Mouse (Mus musculus): ENCODE measurements around the gene Vps52. TPM values are rescaled to one million over a fixed set of nuclear protein-coding genes. Genes with fewer than 3 reads are reported as not detected.

Gene Vps52
- polyA plus RNA-seq, 1 experiment: 58.0 TPM

- no peak overlapping the region for H3K4me3 ChIP-seq (ENCODE audit: extremely low read depth, insufficient read depth, insufficient read length)
- TF ChIP-seq CTCF (IDR thresholded peaks at IDR 0.05; ENCODE audit: extremely low read depth, insufficient read depth, insufficient read length, insufficient replicate concordance): no peak
- no peak for TF ChIP-seq POLR2A (IDR thresholded peaks at IDR 0.05; ENCODE audit: low read depth, low read length)
- DNase-seq (ENCODE audit: low read depth in 1 of 2, low spot score in 2 of 2): no peak
- peaks cover 4% of the 10 kb centered on the region; the same call in 1 of the 2 replicates for H3K4me1 ChIP-seq (ENCODE audit: control insufficient read depth, insufficient read depth, insufficient read length)
- no peaks in the 10 kb centered on the region for H3K27me3 ChIP-seq (ENCODE audit: control insufficient read depth, insufficient read depth, low read length)
- peaks cover 37% of the 10 kb centered on the region for H3K36me3 ChIP-seq (ENCODE audit: control insufficient read depth, insufficient read depth, low read length)
- no peak overlapping the region for H3K27ac ChIP-seq (ENCODE audit: insufficient read depth, low read length)
- 74% methylated on average over 21 of the region's 21 CpGs for WGBS
Observed at GRCm38 (mm10) chr17:33928251-33928947, 27.2 kb upstream of the Vps52 start.

GRCm38 (mm10) chr17:33929371-33930279, 26.0 kb upstream of the Vps52 start, which contains the start of gene Rgl2:
Gene Rgl2, plus strand, starts transcription at chr17:33929543.
- Histone ChIP-seq H3K36me3 (ENCODE audit: control insufficient read depth, insufficient read depth, low read length) (peaks cover 43% of the 10 kb centered on the region), H3K27me3 (ENCODE audit: control insufficient read depth, insufficient read depth, low read length) (no peaks in the 10 kb centered on the region), H3K4me1 (ENCODE audit: control insufficient read depth, insufficient read depth, insufficient read length) (peaks cover 4% of the 10 kb centered on the region; the same call in 1 of the 2 replicates), H3K4me3 (ENCODE audit: extremely low read depth, insufficient read depth, insufficient read length) (peak within 1 kb of the TSS; percentile 84), H3K27ac (ENCODE audit: insufficient read depth, low read length) (peak within 1 kb of the TSS; percentile 98)
- peak; percentile 85 to 87 for DNase-seq (ENCODE audit: low read depth in 1 of 2, low spot score in 2 of 2)
- under 1% methylated on average over 60 of the region's 80 CpGs for WGBS
- TF ChIP-seq POLR2A (IDR thresholded peaks at IDR 0.05; ENCODE audit: low read depth, low read length) (peak; percentile 24; the same call in 1 of the 2 replicates), CTCF (IDR thresholded peaks at IDR 0.05; ENCODE audit: extremely low read depth, insufficient read depth, insufficient read length, insufficient replicate concordance) (peak; percentile 11; the same call in 1 of the 2 replicates)

DNA sequence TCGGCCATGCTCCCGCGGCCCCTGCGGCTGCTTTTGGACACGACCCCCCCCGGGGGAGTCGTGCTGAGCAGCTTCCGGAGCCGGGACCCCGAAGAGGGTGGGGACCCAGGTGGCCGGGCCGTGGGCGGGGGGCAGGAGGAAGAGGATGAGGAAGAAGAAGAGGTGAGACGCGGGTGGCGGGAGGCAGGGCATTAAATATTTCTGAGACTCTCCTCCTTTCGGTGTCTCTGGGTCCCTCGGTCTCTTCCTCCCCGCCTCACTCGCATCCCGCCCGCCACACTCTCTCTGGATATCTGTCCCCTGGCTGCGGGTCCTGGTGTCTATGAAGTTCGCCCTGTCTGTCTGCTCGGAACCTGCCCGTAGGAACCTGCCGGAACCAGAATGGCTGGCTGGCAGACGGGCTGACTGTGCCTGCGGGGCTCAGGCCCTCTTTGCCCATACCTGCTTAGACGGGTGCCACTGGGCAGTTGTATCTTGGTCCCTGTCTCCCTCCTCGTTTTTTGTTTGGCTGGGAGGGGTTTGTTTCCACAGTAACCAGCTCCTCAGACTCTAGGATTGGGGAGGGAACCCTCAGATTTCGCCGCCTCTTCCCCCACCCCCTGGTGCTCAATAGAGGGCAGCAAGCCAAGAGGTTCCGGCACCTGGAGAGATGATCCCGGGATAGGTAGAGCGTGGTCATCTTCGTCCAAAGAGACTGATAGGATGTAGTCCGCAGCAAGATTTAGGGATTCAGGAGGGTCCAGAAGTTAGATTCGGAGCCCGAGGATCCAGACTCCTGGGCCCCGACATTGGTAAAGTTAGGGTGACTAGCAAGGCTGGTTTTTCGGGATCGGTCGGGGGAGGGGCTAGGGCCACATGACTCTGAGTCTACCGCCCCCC, 25.1 kb upstream of the Vps52 start:
- TF ChIP-seq CTCF (IDR thresholded peaks at IDR 0.05; ENCODE audit: extremely low read depth, insufficient read depth, insufficient read length, insufficient replicate concordance) (no peak), POLR2A (IDR thresholded peaks at IDR 0.05; ENCODE audit: low read depth, low read length) (no peak)
- H3K4me3 ChIP-seq (ENCODE audit: extremely low read depth, insufficient read depth, insufficient read length): peak overlapping the region; percentile 84
- no peaks in the 10 kb centered on the region for H3K27me3 ChIP-seq (ENCODE audit: control insufficient read depth, insufficient read depth, low read length)
- peaks cover 4% of the 10 kb centered on the region; the same call in 1 of the 2 replicates for H3K4me1 ChIP-seq (ENCODE audit: control insufficient read depth, insufficient read depth, insufficient read length)
- WGBS: under 1% methylated on average over 41 of the region's 45 CpGs
- H3K27ac ChIP-seq (ENCODE audit: insufficient read depth, low read length): peak overlapping the region; percentile 98
- DNase-seq (ENCODE audit: low read depth in 1 of 2, low spot score in 2 of 2): peak in 1 of 2 experiments; percentile 61
- peaks cover 44% of the 10 kb centered on the region for H3K36me3 ChIP-seq (ENCODE audit: control insufficient read depth, insufficient read depth, low read length)

DNA sequence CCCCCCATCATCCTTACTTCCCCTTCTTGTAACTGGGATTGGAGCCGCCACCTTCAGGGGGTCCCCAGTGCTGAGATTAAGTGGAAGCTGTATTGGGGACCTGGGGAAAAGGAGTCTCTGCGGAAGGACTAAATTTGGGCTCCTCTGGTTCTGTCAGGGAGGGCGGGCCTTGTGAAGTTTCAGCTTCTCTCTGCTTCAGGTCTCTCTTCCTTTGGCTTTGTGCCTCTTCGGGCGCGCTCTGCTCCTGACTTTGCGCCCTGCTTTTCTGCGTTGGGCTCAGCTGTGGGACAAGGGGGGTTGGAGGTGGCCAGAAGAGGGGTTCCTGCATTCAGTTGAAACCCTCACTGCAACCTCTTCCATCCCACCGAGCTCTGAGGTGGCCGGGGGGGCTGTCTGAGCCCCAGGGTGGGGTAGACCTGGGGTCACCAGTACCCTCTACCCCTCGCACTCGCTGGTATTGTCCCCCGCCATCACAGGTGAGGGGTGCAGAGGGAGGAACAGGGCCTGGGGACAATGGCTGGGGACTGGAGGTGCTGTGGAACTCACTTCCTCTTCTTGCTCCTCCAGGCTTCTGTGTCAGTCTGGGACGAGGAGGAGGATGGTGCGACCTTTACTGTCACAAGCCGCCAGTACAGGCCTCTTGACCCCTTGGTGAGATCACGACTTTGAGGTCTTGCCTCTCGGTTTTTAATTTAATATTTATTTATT, 24.3 kb upstream of the Vps52 start:
- DNase-seq (ENCODE audit: low read depth in 1 of 2, low spot score in 2 of 2): no peak
- H3K36me3 ChIP-seq (ENCODE audit: control insufficient read depth, insufficient read depth, low read length): peaks cover 40% of the 10 kb centered on the region
- WGBS: 29% methylated on average over 18 of the region's 18 CpGs
- H3K27ac ChIP-seq (ENCODE audit: insufficient read depth, low read length): peak overlapping the region; percentile 98
- H3K27me3 ChIP-seq (ENCODE audit: control insufficient read depth, insufficient read depth, low read length): no peaks in the 10 kb centered on the region
- peak overlapping the region; percentile 84 for H3K4me3 ChIP-seq (ENCODE audit: extremely low read depth, insufficient read depth, insufficient read length)
- TF ChIP-seq CTCF (IDR thresholded peaks at IDR 0.05; ENCODE audit: extremely low read depth, insufficient read depth, insufficient read length, insufficient replicate concordance) (no peak), POLR2A (IDR thresholded peaks at IDR 0.05; ENCODE audit: low read depth, low read length) (no peak)
- H3K4me1 ChIP-seq (ENCODE audit: control insufficient read depth, insufficient read depth, insufficient read length): peaks cover 4% of the 10 kb centered on the region; the same call in 1 of the 2 replicates

GRCm38 (mm10) chr17:33931947-33932346, 23.7 kb upstream of the Vps52 start:
- peaks cover 4% of the 10 kb centered on the region; the same call in 1 of the 2 replicates for H3K4me1 ChIP-seq (ENCODE audit: control insufficient read depth, insufficient read depth, insufficient read length)
- TF ChIP-seq POLR2A (IDR thresholded peaks at IDR 0.05; ENCODE audit: low read depth, low read length) (no peak), CTCF (IDR thresholded peaks at IDR 0.05; ENCODE audit: extremely low read depth, insufficient read depth, insufficient read length, insufficient replicate concordance) (no peak)

More at GRCm38 (mm10) chr17:33931947-33932346, 23.7 kb upstream of the Vps52 start:
- DNase-seq (ENCODE audit: low read depth in 1 of 2, low spot score in 2 of 2): no peak
- WGBS: 96% methylated on average over 11 of the region's 11 CpGs
- Histone ChIP-seq H3K27me3 (ENCODE audit: control insufficient read depth, insufficient read depth, low read length) (no peaks in the 10 kb centered on the region), H3K36me3 (ENCODE audit: control insufficient read depth, insufficient read depth, low read length) (peaks cover 37% of the 10 kb centered on the region), H3K27ac (ENCODE audit: insufficient read depth, low read length) (no peak overlapping the region), H3K4me3 (ENCODE audit: extremely low read depth, insufficient read depth, insufficient read length) (no peak overlapping the region)

Measured in spleen, adult 2 months (tissue).